8 mouse cellular contexts compared by ENCODE assay signal in genomic region chr6:8446786-8447185, GRCm38 (mm10).
DNase-seq lines count a peak whose midpoint lies in the region; ATAC-seq and TF ChIP-seq lines count a peak whose summit lies in the region.

No protein-coding gene starts in this region.

- WGBS in kidney, embryonic 14.5 days, result 39% methylated on average over 5 of the region's 5 CpGs
- WGBS in kidney, adult 2 months, result 53% methylated on average over 5 of the region's 5 CpGs
- WGBS in hindbrain, postnatal 0 days, result 34% methylated on average over 5 of the region's 5 CpGs
- WGBS in midbrain, embryonic 11.5 days, result 40% methylated on average over 5 of the region's 5 CpGs

- H3K36me3 ChIP-seq in kidney, embryonic 14.5 days (ENCODE audit: control insufficient read depth, insufficient read depth, low read length), result no peaks in the 10 kb centered on the region
- H3K36me3 ChIP-seq in kidney, adult 2 months (ENCODE audit: control insufficient read depth, insufficient read depth, low read length), result no peaks in the 10 kb centered on the region
- no peaks in the 10 kb centered on the region for H3K36me3 ChIP-seq in hindbrain, postnatal 0 days (ENCODE audit: insufficient read depth, low read length)
- H3K36me3 ChIP-seq in midbrain, embryonic 11.5 days (ENCODE audit: control insufficient read depth, insufficient read depth, low read length), result no peaks in the 10 kb centered on the region

- H3K4me2 ChIP-seq in kidney, embryonic 14.5 days (replicated peaks; ENCODE audit: low read depth, low read length), result no peak overlapping the region
- H3K4me2 ChIP-seq in hindbrain, postnatal 0 days (ENCODE audit: low read depth, low read length), result no peak overlapping the region
- H3K4me2 ChIP-seq in midbrain, embryonic 11.5 days, result no peak overlapping the region

- no peaks in the 10 kb centered on the region for H3K27me3 ChIP-seq in kidney, embryonic 14.5 days (ENCODE audit: control insufficient read depth, insufficient read depth, low read length)
- H3K27me3 ChIP-seq in kidney, adult 2 months (replicated peaks; ENCODE audit: control insufficient read depth, insufficient read depth, low read length), result no peaks in the 10 kb centered on the region
- no peaks in the 10 kb centered on the region for H3K27me3 ChIP-seq in hindbrain, postnatal 0 days (ENCODE audit: insufficient read depth, low read length)
- no peaks in the 10 kb centered on the region for H3K27me3 ChIP-seq in midbrain, embryonic 11.5 days (ENCODE audit: control insufficient read depth, insufficient read depth, low read length)

- H3K9ac ChIP-seq in kidney, embryonic 14.5 days (ENCODE audit: low read depth, low read length), result no peak overlapping the region
- no peak overlapping the region for H3K9ac ChIP-seq in hindbrain, postnatal 0 days (replicated peaks; ENCODE audit: low read length)
- H3K9ac ChIP-seq in midbrain, embryonic 11.5 days (ENCODE audit: low read length), result no peak overlapping the region

- H3K9me3 ChIP-seq in kidney, embryonic 14.5 days (ENCODE audit: control insufficient read depth, low read length), result no peaks in the 10 kb centered on the region
- no peaks in the 10 kb centered on the region for H3K9me3 ChIP-seq in hindbrain, postnatal 0 days (ENCODE audit: low read length)
- H3K9me3 ChIP-seq in midbrain, embryonic 11.5 days (ENCODE audit: control insufficient read depth, low read length), result no peaks in the 10 kb centered on the region

- no peak for TF ChIP-seq CTCF in kidney, adult 2 months (conservative IDR thresholded peaks at IDR 0.05; ENCODE audit: insufficient read depth, insufficient read length, low read depth, low read length)
- TF ChIP-seq CTCF in hindbrain, postnatal 0 days (IDR thresholded peaks at IDR 0.05; ENCODE audit: low read depth), result no peak

- peak; percentile 46; the same call in 1 of the 2 replicates for ATAC-seq in kidney, embryonic 14.5 days (ENCODE audit: low FRiP score, low TSS enrichment)
- peak; percentile 89 for ATAC-seq in hindbrain, postnatal 0 days
- ATAC-seq in midbrain, embryonic 11.5 days (ENCODE audit: low FRiP score), result peak; percentile 91
- ATAC-seq in CD4-positive, CD25-positive, alpha-beta regulatory T cell, adult 4 months, result no peak

- TF ChIP-seq POLR2A in kidney, adult 2 months (IDR thresholded peaks at IDR 0.05; ENCODE audit: low read depth, low read length), result no peak

- DNase-seq in kidney, adult 2 months, result no peak
- peak; percentile 92 for DNase-seq in brain, adult 2 months (ENCODE audit: low read depth, low spot score)
- peak; percentile 39 to 55 for DNase-seq in gastrocnemius, postnatal 36 days
- DNase-seq in hindbrain, postnatal 0 days (ENCODE audit: low spot score), result peak; percentile 56
- peak; percentile 87 for DNase-seq in midbrain, embryonic 11.5 days (ENCODE audit: low spot score, missing footprints)
- DNase-seq in adrenal gland, adult 18-20 months (ENCODE audit: low spot score in 2 of 2), result no peak

- no peaks in the 10 kb centered on the region for H3K4me1 ChIP-seq in kidney, embryonic 14.5 days (ENCODE audit: control insufficient read depth, insufficient read depth, low read length)
- no peaks in the 10 kb centered on the region for H3K4me1 ChIP-seq in kidney, adult 2 months (ENCODE audit: control insufficient read depth, insufficient read depth, low read length)
- H3K4me1 ChIP-seq in hindbrain, postnatal 0 days (ENCODE audit: insufficient read depth, low read length), result 0 out of 2 replicates have a peak, but pooled peaks cover 3% of the 10 kb centered on the region
- H3K4me1 ChIP-seq in midbrain, embryonic 11.5 days (ENCODE audit: control insufficient read depth, insufficient read depth, low read length), result peaks cover 7% of the 10 kb centered on the region

- H3K4me3 ChIP-seq in kidney, embryonic 14.5 days (ENCODE audit: low read length), result no peak overlapping the region
- no peak overlapping the region for H3K4me3 ChIP-seq in kidney, adult 2 months (ENCODE audit: insufficient read depth, low read depth, low read length)
- no peak overlapping the region for H3K4me3 ChIP-seq in hindbrain, postnatal 0 days (ENCODE audit: low read length)
- no peak overlapping the region for H3K4me3 ChIP-seq in midbrain, embryonic 11.5 days (ENCODE audit: low read depth, low read length)

- H3K27ac ChIP-seq in kidney, embryonic 14.5 days (ENCODE audit: low read depth, low read length), result no peak overlapping the region
- H3K27ac ChIP-seq in kidney, adult 2 months (ENCODE audit: insufficient read depth, low read depth, low read length), result no peak overlapping the region
- H3K27ac ChIP-seq in hindbrain, postnatal 0 days, result peak overlapping the region; percentile 38; the same call in 1 of the 2 replicates
- H3K27ac ChIP-seq in midbrain, embryonic 11.5 days (ENCODE audit: low read depth, low read length), result peak overlapping the region; percentile 30; the same call in 1 of the 2 replicates

- intact Hi-C loops in gastrocnemius, postnatal 36 days (cut with DNase I), result no loop called here

Comparison
In these comparisons a context has a peak if more than half of its experiments do, and no peak if none do; other contexts are left out.
1. H3K27ac ChIP-seq: peak in hindbrain, postnatal 0 days (single experiment) and midbrain, embryonic 11.5 days (single experiment); none in kidney, embryonic 14.5 days (single experiment) and kidney, adult 2 months (single experiment).
2. DNase-seq: peak in brain, adult 2 months (single experiment), gastrocnemius, postnatal 36 days (2 of 2), hindbrain, postnatal 0 days (single experiment) and midbrain, embryonic 11.5 days (single experiment); none in kidney, adult 2 months (single experiment) and adrenal gland, adult 18-20 months (0 of 2).